Mouse (Mus musculus) kidney, adult 8-10 months (tissue): ENCODE results near the gene Ush2a.

Source experiments
- DNase-seq, 2 experiments: peaks; one replicate each; pipeline ENCODE4 v3.0.0; 2022

The Ush2a gene

GRCm38 (mm10) chr1:188675511-188675863, 413.7 kb downstream of the Ush2a start:
- no peak for DNase-seq

- no peak for DNase-seq
These were observed 416.4 kb downstream of the Ush2a start for GRCm38 (mm10) chr1:188678189-188678588.

- no peak for DNase-seq
These were observed 424.5 kb downstream of the Ush2a start for GRCm38 (mm10) chr1:188686362-188686761.

GRCm38 (mm10) chr1:188696295-188696694, 434.5 kb downstream of the Ush2a start:
- no peak for DNase-seq

- no peak for DNase-seq
These were observed 446.4 kb downstream of the Ush2a start for GRCm38 (mm10) chr1:188708176-188708575.

GRCm38 (mm10) chr1:188708694-188709093, 446.9 kb downstream of the Ush2a start:
- DNase-seq = no peak

GRCm38 (mm10) chr1:188714131-188714530, 452.3 kb downstream of the Ush2a start:
- DNase-seq = no peak

- DNase-seq = no peak
These were observed 453.1 kb downstream of the Ush2a start for GRCm38 (mm10) chr1:188714941-188715340.

GRCm38 (mm10) chr1:188716886-188717285, 455.1 kb downstream of the Ush2a start:
- DNase-seq = no peak

- no peak for DNase-seq
These were observed 463.5 kb downstream of the Ush2a start for GRCm38 (mm10) chr1:188725122-188725995.

- no peak for DNase-seq
These were observed 465.1 kb downstream of the Ush2a start for GRCm38 (mm10) chr1:188726937-188727336.

GRCm38 (mm10) chr1:188728625-188729024, 466.8 kb downstream of the Ush2a start:
- no peak for DNase-seq

GRCm38 (mm10) chr1:188729179-188729578, 467.4 kb downstream of the Ush2a start:
- DNase-seq = peak; percentile 2

- no peak for DNase-seq
These were observed 473.0 kb downstream of the Ush2a start for GRCm38 (mm10) chr1:188734741-188735266.

GRCm38 (mm10) chr1:188742971-188743370, 481.1 kb downstream of the Ush2a start:
- DNase-seq = no peak

GRCm38 (mm10) chr1:188755031-188755430, 493.2 kb downstream of the Ush2a start:
- DNase-seq = no peak

GRCm38 (mm10) chr1:188760515-188760914, 498.7 kb downstream of the Ush2a start:
- no peak for DNase-seq

- DNase-seq = no peak
These were observed 500.6 kb downstream of the Ush2a start for GRCm38 (mm10) chr1:188762463-188762862.

GRCm38 (mm10) chr1:188763761-188764160, 501.9 kb downstream of the Ush2a start:
- DNase-seq = no peak

GRCm38 (mm10) chr1:188770828-188771227, 509.0 kb downstream of the Ush2a start:
- DNase-seq = no peak

- DNase-seq = no peak
These were observed 510.9 kb downstream of the Ush2a start for GRCm38 (mm10) chr1:188772516-188773229.

- no peak for DNase-seq
These were observed 511.8 kb downstream of the Ush2a start for GRCm38 (mm10) chr1:188773631-188774030.

- no peak for DNase-seq
These were observed 515.8 kb downstream of the Ush2a start for GRCm38 (mm10) chr1:188777556-188778161.
